Mouse (Mus musculus) retina, embryonic 14.5 days (tissue): Measurements from ENCODE around the gene Pou2f2.

ENCODE experiments used
- DNase-seq: peaks from one replicate; pipeline ENCODE4 v3.0.0-alpha.2; 2015; ENCODE audit warnings: low spot score

The Pou2f2 gene

GRCm38 (mm10) chr7:25145896-25146295, 33.6 kb downstream of the Pou2f2 start:
- peak; percentile 73 for DNase-seq

GRCm38 (mm10) chr7:25141761-25142160, 37.8 kb downstream of the Pou2f2 start:
- DNase-seq = peak; percentile 60

- DNase-seq = no peak
These were observed 42.0 kb downstream of the Pou2f2 start for GRCm38 (mm10) chr7:25137553-25137952.

GRCm38 (mm10) chr7:25133092-25134049, 46.2 kb downstream of the Pou2f2 start:
- peak; percentile 96 for DNase-seq

GRCm38 (mm10) chr7:25132318-25132960, 47.1 kb downstream of the Pou2f2 start:
- no peak for DNase-seq

GRCm38 (mm10) chr7:25131247-25131646, 48.3 kb downstream of the Pou2f2 start:
- no peak for DNase-seq

- DNase-seq = no peak
These were observed 49.0 kb downstream of the Pou2f2 start for GRCm38 (mm10) chr7:25130565-25130964.

- DNase-seq = no peak
These were observed 50.0 kb downstream of the Pou2f2 start for GRCm38 (mm10) chr7:25129390-25129979.

- no peak for DNase-seq
These were observed 51.6 kb downstream of the Pou2f2 start for GRCm38 (mm10) chr7:25127971-25128370.

GRCm38 (mm10) chr7:25125716-25126281, 53.7 kb downstream of the Pou2f2 start:
- no peak for DNase-seq

- no peak for DNase-seq
These were observed 58.2 kb downstream of the Pou2f2 start for GRCm38 (mm10) chr7:25121240-25121786.

GRCm38 (mm10) chr7:25120061-25120834, 59.3 kb downstream of the Pou2f2 start:
- no peak for DNase-seq

GRCm38 (mm10) chr7:25112956-25113603, 66.4 kb downstream of the Pou2f2 start:
- no peak for DNase-seq

- no peak for DNase-seq
These were observed 67.2 kb downstream of the Pou2f2 start for GRCm38 (mm10) chr7:25112178-25112955.

- DNase-seq = no peak
These were observed 69.2 kb downstream of the Pou2f2 start for GRCm38 (mm10) chr7:25110336-25110735.

- DNase-seq = no peak
These were observed 70.2 kb downstream of the Pou2f2 start for GRCm38 (mm10) chr7:25109355-25109754.

GRCm38 (mm10) chr7:25106790-25107502, 72.6 kb downstream of the Pou2f2 start:
- DNase-seq = no peak

GRCm38 (mm10) chr7:25105411-25106160, 73.9 kb downstream of the Pou2f2 start:
- peak; percentile 96 for DNase-seq

GRCm38 (mm10) chr7:25099581-25099980, 79.9 kb downstream of the Pou2f2 start:
- no peak for DNase-seq
